Mouse (Mus musculus) forebrain, embryonic 13.5 days (tissue): ENCODE data around the gene Wdr82. TPM values are rescaled to one million over a fixed set of nuclear protein-coding genes. Genes with fewer than 3 reads are reported as not detected.

Experiments
- ATAC-seq: fragments of 200-750 bp; cut with Nextera tagmentation; 2 replicates; pipeline ENCODE4 v1.8.0; 2017
- H3K27ac ChIP-seq: fragments of 300-500 bp; sonication (generic); 2 replicates; pipeline ENCODE4 v1.5.1; 2015; ENCODE audit warnings: inconsistent platforms, mild to moderate bottlenecking, moderate library complexity
- H3K27me3 ChIP-seq: fragments of 300-500 bp; sonication (generic); 2 replicates; pipeline ENCODE4 v1.6.1; 2015; ENCODE audit warnings: mild to moderate bottlenecking, inconsistent platforms
- H3K36me3 ChIP-seq: fragments of 300-500 bp; sonication (generic); 2 replicates; pipeline ENCODE4 v1.6.1; 2015; ENCODE audit warnings: mild to moderate bottlenecking, inconsistent platforms; ENCODE audit not compliant: poor library complexity, severe bottlenecking
- H3K4me1 ChIP-seq: fragments of 300-500 bp; sonication (generic); 2 replicates; pipeline ENCODE4 v1.6.1; 2015; ENCODE audit warnings: inconsistent platforms
- H3K4me2 ChIP-seq: fragments of 300-500 bp; sonication (generic); 2 replicates; pipeline ENCODE4 v1.6.1; 2015; ENCODE audit warnings: inconsistent platforms, mild to moderate bottlenecking, moderate library complexity
- H3K4me3 ChIP-seq: fragments of 300-500 bp; sonication (generic); 2 replicates; pipeline ENCODE4 v1.5.1; 2015; ENCODE audit warnings: mild to moderate bottlenecking, inconsistent platforms
- H3K9ac ChIP-seq: fragments of 300-500 bp; sonication (generic); 2 replicates; pipeline ENCODE4 v1.6.1; 2015; ENCODE audit warnings: mild to moderate bottlenecking, inconsistent platforms
- H3K9me3 ChIP-seq: fragments of 300-500 bp; sonication (generic); replicated peaks from 2 replicates; pipeline ENCODE4 v1.6.1; 2016; ENCODE audit warnings: inconsistent platforms
- WGBS: fragments of 180-500 bp; shearing (Covaris S2); methylation state at CpG from one replicate; pipeline ENCODE4 v1.1.7; 2015; 5-methylcytosine and 5-hydroxymethylcytosine counted together
- polyA plus RNA-seq: library from polyadenylated mRNA; unstranded; fragments of >200 nt; fragmentation: Nextera tagmentation; extraction: Ambion mirVana; gene quantifications from 2 replicates; pipeline ENCODE4 v1.2.1, GENCODE M21; 2015

The Wdr82 gene
- polyA plus RNA-seq, 1 experiment from 2014 or later, result 33.8 TPM

DNA sequence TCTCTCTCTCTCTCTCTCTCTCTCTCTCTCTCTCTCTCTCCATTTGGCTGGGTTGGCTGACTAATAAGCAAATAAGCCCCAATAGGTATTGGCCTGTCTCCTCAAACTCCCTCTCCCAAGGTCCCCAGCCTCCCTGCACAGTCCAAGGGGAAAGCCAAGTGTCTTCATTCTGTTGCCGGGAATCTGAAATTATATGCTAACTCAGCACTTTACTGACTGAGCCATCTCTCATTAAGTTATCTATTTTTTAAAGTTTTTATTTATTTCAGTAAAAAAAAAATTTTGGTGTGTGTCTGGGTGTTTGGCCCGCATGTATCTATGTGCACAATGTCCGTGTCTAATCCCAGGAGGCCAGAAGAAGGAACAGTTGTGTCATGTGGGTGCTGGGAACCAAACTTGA lies 31.2 kb downstream of the Wdr82 start:
- Histone ChIP-seq H3K4me1 (peaks cover 42% of the 10 kb centered on the region), H3K9ac (no peak overlapping the region), H3K9me3 (no peaks in the 10 kb centered on the region), H3K27me3 (0 out of 2 replicates have a peak, but pooled peaks cover 12% of the 10 kb centered on the region), H3K4me2 (peak overlapping the region; percentile 79), H3K36me3 (no peaks in the 10 kb centered on the region), H3K27ac (no peak overlapping the region), H3K4me3 (peak overlapping the region; percentile 64; the same call in 1 of the 2 replicates)
- ATAC-seq, result no peak
- WGBS, result 83% methylated on average over 3 of the region's 3 CpGs

DNA sequence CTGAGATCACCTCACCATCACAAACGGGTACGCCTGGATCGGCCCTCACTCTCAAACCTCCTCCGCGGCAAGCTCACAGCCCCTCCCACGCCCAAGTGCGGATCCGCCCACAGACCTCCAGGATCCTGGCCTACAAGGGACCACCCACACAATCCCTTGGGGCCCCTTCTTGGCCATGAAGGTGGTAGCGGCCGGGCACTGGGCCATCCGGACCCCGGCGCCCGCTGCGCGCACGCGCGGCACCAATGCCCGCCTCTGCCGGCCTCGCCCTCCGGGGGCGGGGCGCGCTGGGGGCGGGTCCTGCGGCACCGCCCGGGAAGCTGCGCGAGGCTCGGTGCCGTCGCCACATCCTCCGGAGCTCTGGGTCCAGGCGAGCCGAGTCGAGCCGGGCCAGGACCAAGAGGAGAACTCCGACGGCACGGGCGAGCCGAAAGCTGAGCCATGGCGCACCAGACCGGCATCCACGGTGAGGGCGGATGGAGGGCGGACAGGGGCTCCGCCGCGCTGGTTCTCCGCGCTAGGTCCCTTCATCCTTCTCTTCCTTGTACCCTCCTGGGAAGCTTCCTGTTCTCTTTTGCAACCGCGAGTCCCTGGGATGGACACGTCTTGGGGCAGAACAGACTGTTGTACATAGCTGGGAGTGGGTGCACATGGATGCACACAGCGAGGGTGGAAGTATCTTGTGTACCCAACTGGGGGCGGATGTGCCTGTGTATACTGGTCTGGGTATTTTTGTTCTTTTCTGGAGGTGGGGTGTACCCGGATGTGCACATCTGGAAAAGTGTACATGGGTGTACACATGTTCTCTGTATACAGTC lies 32.3 kb downstream of the Wdr82 start, which contains the start of gene Twf2:
Twf2 (plus strand) TSS at position 290 of the 818 bp plus-strand sequence.
- peak within 1 kb of the TSS; percentile 64 for H3K4me3 ChIP-seq
- H3K27ac ChIP-seq, result 0 out of 2 replicates have a peak within 1 kb of the TSS, but pooled peaks have one; percentile 16
- ATAC-seq, result peak; percentile 85
- H3K36me3 ChIP-seq, result no peaks in the 10 kb centered on the region
- 1% methylated on average over 61 of the region's 61 CpGs for WGBS
- peaks cover 37% of the 10 kb centered on the region for H3K4me1 ChIP-seq
- no peaks in the 10 kb centered on the region for H3K9me3 ChIP-seq
- H3K4me2 ChIP-seq, result peak within 1 kb of the TSS; percentile 79
- H3K9ac ChIP-seq, result peak within 1 kb of the TSS; percentile 83
- 0 out of 2 replicates have a peak, but pooled peaks cover 12% of the 10 kb centered on the region for H3K27me3 ChIP-seq

DNA sequence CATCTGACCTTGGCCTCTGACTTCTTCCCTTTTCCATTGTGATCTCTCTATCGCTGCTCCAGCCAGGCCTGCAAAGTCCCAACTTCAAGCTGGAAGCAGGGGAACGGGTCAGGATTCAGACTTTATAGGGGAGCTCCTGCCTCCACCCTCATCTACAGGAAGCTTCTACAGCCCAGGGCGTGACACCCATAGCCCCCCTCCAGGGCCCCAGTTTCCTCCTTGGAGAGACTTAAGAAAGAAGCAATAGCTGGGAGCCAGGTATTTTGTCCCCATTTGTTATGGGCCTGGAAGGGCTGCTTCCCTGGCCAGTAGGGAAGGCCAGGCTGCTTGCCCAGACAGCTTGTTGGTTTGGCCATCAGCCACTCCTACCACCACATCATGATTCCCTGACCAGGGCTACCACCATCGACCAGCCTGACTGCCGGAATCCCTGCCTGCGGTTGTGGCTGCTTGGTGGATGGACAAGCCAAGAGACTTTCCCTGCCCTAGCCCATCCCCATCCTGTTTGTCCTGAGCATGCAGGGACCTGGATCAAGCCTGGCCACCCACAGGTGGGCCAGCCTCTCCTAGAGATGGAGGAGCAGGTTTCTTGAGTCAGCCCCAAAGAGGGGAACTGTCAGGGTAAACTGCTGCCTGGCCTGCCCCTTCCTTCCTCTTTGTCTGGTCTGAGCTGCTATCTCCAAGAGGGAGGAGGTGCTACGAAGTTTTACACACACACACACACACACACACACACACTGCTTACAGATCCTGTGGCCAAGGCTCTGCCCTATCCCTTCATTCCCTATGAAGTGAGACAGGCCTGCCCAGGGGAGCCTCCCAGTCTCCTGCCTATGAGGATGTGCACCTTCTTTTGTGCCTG lies 33.5 kb downstream of the Wdr82 start:
- peak overlapping the region; percentile 64 for H3K4me3 ChIP-seq
- 79% methylated on average over 7 of the region's 7 CpGs for WGBS
- H3K9ac ChIP-seq, result peak overlapping the region; percentile 83
- 0 out of 2 replicates have a peak, but pooled peaks cover 12% of the 10 kb centered on the region for H3K27me3 ChIP-seq
- H3K4me1 ChIP-seq, result peaks cover 26% of the 10 kb centered on the region
- H3K36me3 ChIP-seq, result no peaks in the 10 kb centered on the region
- H3K9me3 ChIP-seq, result no peaks in the 10 kb centered on the region
- ATAC-seq, result no peak
- H3K27ac ChIP-seq, result no peak overlapping the region
- H3K4me2 ChIP-seq, result peak overlapping the region; percentile 79

DNA sequence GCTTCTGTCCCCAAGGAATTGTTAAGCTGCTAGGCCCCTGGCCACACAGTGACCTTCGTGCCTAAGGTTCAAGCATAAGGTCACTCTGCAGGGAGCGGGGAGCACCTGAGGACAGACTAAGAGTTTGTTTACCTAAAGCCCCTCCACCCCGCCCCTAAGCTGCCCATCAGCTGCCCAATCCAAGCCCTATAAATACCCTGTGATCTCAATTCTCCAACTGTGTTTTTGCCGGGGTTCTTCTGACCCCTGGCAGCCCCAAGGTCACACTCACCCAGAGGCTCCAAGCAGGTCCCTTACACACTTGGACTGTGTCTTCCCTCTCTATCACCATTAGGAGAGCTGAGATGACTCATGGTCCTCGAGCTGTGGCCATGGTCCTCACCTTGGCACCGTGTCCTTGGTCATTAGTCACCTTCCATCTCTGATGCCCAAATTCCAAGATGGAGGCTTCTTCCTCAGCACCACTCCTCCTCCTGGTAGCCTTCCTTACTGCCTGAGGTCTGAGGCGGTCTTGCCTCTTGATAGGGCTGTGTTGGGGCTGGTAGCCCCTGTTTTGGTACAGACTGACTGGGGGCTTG lies 35.1 kb downstream of the Wdr82 start:
- H3K9me3 ChIP-seq, result no peaks in the 10 kb centered on the region
- H3K4me3 ChIP-seq, result no peak overlapping the region
- ATAC-seq, result no peak
- no peaks in the 10 kb centered on the region for H3K27me3 ChIP-seq
- H3K36me3 ChIP-seq, result 0 out of 2 replicates have a peak, but pooled peaks cover 2% of the 10 kb centered on the region
- peaks cover 22% of the 10 kb centered on the region for H3K4me1 ChIP-seq
- WGBS, result 83% methylated on average over 7 of the region's 7 CpGs
- H3K27ac ChIP-seq, result no peak overlapping the region
- no peak overlapping the region for H3K4me2 ChIP-seq
- H3K9ac ChIP-seq, result no peak overlapping the region

DNA sequence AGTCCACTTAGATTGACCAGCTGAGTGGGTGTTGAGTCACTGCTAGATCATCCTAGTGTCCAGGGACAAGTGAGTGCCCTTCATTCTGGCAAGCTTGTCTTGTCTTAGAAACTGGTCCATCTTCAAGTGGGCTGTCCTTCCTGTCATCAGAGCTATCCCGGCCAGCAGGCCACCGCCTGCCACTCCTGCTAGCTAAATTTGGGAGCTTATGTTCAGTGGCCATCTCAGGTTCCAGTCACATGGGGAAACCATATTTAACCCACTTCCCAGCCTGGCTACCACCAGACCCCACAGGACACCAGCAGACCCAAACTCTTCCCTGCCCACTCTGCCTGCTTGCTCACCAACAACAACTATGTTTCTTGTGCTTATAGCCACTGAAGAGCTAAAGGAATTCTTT lies 35.8 kb downstream of the Wdr82 start:
- Histone ChIP-seq H3K4me3 (no peak overlapping the region), H3K4me1 (peaks cover 29% of the 10 kb centered on the region), H3K9ac (no peak overlapping the region), H3K36me3 (0 out of 2 replicates have a peak, but pooled peaks cover 2% of the 10 kb centered on the region), H3K27ac (no peak overlapping the region), H3K4me2 (no peak overlapping the region), H3K27me3 (no peaks in the 10 kb centered on the region), H3K9me3 (no peaks in the 10 kb centered on the region)
- 69% methylated on average over 2 of the region's 2 CpGs for WGBS
- no peak for ATAC-seq

DNA sequence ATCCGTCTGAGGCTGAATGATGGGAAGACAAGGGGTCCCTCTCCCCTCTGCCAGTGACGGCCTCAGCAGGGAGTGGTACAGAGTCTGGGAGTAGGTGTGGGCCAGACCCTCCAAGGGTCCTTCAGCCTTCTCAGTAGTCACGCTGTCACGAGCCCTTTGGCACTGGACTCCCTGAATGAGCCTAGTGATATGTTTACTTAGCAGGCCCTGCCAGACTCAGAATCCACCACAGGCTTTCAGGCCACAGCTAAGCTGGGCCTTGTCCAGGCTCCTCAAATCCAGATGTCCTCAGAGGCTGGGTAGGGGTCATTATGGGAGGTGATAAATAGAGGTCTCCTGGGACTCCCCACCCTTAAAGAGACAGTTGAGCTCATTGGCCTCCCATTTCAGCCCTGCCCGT lies 37.5 kb downstream of the Wdr82 start:
- H3K9ac ChIP-seq, result no peak overlapping the region
- WGBS, result 89% methylated on average over 5 of the region's 5 CpGs
- no peaks in the 10 kb centered on the region for H3K9me3 ChIP-seq
- H3K4me2 ChIP-seq, result no peak overlapping the region
- peaks cover 12% of the 10 kb centered on the region for H3K36me3 ChIP-seq
- no peak overlapping the region for H3K27ac ChIP-seq
- H3K4me1 ChIP-seq, result peaks cover 34% of the 10 kb centered on the region
- H3K4me3 ChIP-seq, result no peak overlapping the region
- no peak for ATAC-seq
- H3K27me3 ChIP-seq, result no peaks in the 10 kb centered on the region

DNA sequence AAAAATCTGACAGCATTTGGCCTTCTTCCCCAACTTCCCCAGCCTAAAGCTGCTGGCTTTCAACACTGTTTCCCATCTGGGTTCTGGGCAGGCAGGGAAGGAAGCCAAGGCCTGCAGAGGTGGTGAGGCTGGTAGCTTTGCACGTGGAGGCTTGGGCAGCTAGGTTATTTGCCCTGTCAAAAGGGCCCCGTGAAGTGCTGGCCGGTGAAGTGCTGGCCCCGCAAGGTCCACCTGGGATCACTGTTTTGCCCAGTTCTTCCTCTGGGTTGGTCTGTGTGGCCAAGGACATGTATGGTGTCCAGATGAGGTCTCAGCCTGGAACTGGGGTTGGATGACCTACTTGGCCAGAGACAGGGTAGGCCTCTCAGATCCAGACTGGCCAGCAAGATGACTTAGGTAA lies 39.2 kb downstream of the Wdr82 start:
- Histone ChIP-seq H3K9me3 (no peaks in the 10 kb centered on the region), H3K36me3 (peaks cover 30% of the 10 kb centered on the region), H3K27me3 (no peaks in the 10 kb centered on the region), H3K4me3 (no peak overlapping the region), H3K9ac (no peak overlapping the region), H3K4me1 (peaks cover 18% of the 10 kb centered on the region), H3K27ac (no peak overlapping the region), H3K4me2 (no peak overlapping the region)
- no peak for ATAC-seq
- WGBS, result 88% methylated on average over 4 of the region's 4 CpGs

DNA sequence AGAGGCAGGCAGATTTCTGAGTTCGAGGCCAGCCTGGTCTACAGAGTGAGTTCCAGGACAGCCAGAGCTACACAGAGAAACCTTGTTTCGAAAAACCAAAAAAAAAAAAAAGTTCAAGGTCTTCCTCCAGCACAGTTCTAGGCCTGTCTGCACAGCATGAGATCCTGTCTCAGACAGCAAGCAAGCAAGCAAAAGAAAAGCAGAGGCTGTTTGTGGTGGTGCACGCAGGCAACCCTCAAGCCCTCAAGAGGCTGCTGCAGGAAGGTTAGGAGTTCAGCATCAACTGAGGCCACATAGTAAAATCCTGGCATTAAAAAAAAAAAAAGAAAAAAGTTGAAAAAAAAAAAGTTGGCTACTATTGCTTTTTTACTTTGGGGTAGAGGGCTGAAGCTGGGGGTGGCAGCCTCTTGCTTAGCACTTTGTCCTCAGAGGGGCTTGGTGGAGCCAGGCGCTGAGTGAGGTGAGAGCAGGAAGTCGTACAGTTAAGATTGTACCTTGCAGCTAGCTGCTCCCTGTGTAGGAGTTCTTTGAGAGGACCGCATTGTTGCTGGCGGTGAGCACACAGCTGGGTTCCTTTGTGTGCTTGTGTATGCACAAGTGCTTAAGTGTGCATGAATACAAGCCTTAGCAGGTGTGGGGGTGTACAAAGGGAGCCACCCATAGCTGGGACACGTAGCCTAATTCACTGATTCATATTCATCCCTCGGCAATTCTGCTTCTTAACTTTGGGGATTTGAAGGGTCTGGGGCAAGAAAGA lies 40.3 kb downstream of the Wdr82 start:
- Histone ChIP-seq H3K4me3 (peak overlapping the region; percentile 28), H3K4me2 (peak overlapping the region; percentile 61), H3K9me3 (no peaks in the 10 kb centered on the region), H3K9ac (peak overlapping the region; percentile 58), H3K27me3 (no peaks in the 10 kb centered on the region), H3K4me1 (peaks cover 18% of the 10 kb centered on the region), H3K27ac (peak overlapping the region; percentile 66), H3K36me3 (peaks cover 35% of the 10 kb centered on the region)
- 20% methylated on average over 9 of the region's 9 CpGs for WGBS
- ATAC-seq, result peak; percentile 25; the same call in 1 of the 2 replicates

DNA sequence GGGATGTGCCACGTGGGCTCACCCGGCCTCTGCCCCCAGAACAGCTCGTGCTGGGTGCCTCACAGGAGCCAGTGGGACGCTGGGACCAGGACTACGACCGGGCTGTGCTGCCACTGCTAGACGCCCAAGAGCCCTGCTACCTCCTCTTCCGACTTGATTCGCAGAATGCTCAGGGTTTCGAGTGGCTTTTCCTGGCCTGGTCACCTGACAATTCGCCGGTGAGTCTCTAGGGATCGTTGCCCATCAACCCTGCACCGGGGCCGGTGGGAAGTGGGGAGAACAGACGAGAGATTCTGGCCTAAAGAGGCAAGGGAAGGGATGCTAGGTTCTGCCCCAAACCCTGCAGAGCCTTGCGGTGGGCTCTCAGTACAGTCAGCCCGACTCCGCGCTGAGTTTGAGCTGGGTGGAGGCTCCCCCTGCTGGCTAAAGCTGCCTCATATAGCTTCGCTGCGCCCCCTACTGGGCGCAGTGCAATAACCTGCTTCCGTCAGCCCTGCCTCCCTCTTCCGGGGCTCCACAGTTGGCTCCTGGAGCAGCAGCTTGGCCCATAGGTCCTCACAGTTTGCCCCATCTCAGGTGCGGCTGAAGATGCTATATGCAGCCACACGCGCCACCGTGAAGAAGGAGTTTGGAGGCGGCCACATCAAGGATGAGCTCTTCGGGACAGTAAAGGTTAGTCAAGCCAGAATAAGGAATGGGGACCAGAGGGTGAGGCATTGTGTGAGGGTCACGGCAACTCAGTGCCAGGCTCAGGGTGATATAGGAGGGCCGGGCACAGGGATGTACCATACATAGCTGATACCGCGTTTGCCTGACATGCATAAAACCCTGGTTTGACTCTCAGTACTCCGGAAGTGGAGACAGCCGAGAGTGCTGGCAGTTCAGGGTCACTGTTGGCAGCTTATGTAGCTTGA lies 41.2 kb downstream of the Wdr82 start:
- Histone ChIP-seq H3K4me1 (peaks cover 18% of the 10 kb centered on the region), H3K9ac (peak overlapping the region; percentile 58), H3K27ac (peak overlapping the region; percentile 66), H3K9me3 (no peaks in the 10 kb centered on the region), H3K36me3 (peaks cover 41% of the 10 kb centered on the region), H3K4me3 (peak overlapping the region; percentile 28), H3K27me3 (no peaks in the 10 kb centered on the region), H3K4me2 (peak overlapping the region; percentile 61)
- WGBS, result 17% methylated on average over 37 of the region's 37 CpGs
- peak; percentile 88 for ATAC-seq

DNA sequence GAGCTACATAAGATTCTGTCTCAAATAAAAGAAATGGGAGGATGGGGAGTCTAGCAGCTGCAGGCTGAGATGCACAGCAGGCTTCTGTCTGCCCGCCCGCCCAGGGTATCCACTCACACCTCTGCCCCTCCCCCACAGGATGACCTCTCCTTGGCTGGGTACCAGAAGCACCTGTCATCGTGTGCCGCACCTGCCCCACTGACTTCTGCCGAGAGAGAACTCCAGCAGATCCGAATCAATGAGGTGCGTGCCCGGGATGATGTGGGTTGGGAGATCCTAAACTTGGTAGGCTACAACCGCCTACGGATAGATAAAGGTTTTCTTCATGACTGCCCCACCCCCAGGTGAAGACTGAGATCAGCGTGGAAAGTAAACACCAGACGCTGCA lies 41.9 kb downstream of the Wdr82 start:
- Histone ChIP-seq H3K4me3 (no peak overlapping the region), H3K4me1 (peaks cover 18% of the 10 kb centered on the region), H3K36me3 (peaks cover 41% of the 10 kb centered on the region), H3K27me3 (no peaks in the 10 kb centered on the region), H3K27ac (no peak overlapping the region), H3K9ac (no peak overlapping the region), H3K4me2 (peak overlapping the region; percentile 61; the same call in 1 of the 2 replicates), H3K9me3 (no peaks in the 10 kb centered on the region)
- ATAC-seq, result no peak
- 86% methylated on average over 12 of the region's 12 CpGs for WGBS
